Mouse (Mus musculus): ENCODE measurements around the gene Fgf15.

DNA sequence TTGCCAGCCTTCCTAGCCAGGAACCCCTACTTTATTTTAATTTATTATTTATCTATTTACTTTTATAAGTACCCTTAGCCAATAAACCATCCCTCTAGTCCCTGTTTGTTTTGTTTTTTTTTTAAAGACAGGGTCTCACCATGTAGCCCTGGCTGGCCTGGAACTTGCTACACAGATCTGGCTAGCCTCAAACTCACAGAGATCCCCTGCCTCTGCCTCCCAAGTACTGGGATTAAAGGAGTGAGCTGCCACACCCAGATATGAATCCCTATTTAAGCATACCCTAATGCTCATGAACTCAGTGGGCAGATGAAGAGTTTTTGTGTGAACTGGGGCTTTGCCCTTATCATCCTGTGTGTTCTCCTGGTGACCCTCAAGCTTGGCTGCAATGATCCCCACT is 49.3 kb upstream of the Fgf15 start, which contains the start of gene Fgf4:
- TF ChIP-seq CTCF (IDR thresholded peaks at IDR 0.05 in 2 of 3, conservative IDR thresholded peaks at IDR 0.05 in 1 of 3; ENCODE audit: control insufficient read depth in 1 of 3, insufficient read depth in 1 of 3, low read depth in 2 of 3, low read length in 3 of 3, poor library complexity in 1 of 3, severe bottlenecking in 1 of 3) (no peak), TCF12 (IDR thresholded peaks at IDR 0.05; ENCODE audit: low read depth, low read length) (no peak)
